Mouse (Mus musculus) heart, embryonic 15.5 days (tissue): Measurements from ENCODE around the gene Zmym4. TPM values are rescaled to one million over a fixed set of nuclear protein-coding genes. Genes with fewer than 3 reads are reported as not detected.

Source experiments
- ATAC-seq: fragments of 200-750 bp; cut with Nextera tagmentation; replicated peaks from 2 replicates; pipeline ENCODE4 v1.8.0; 2017; ENCODE audit warnings: low read depth, moderate TSS enrichment; ENCODE audit not compliant: insufficient number of reproducible peaks, insufficient read depth, low FRiP score
- H3K27ac ChIP-seq: fragments of 300-500 bp; sonication (generic); 2 replicates; pipeline ENCODE4 v1.5.1; 2015; ENCODE audit warnings: mild to moderate bottlenecking, inconsistent platforms
- H3K27me3 ChIP-seq: fragments of 300-500 bp; sonication (generic); 2 replicates; pipeline ENCODE4 v1.6.1; 2015; ENCODE audit warnings: inconsistent platforms
- H3K36me3 ChIP-seq: fragments of 300-500 bp; sonication (generic); 2 replicates; pipeline ENCODE4 v1.6.1; 2015; ENCODE audit warnings: mild to moderate bottlenecking, inconsistent platforms
- H3K4me1 ChIP-seq: fragments of 300-500 bp; sonication (generic); replicated peaks from 2 replicates; pipeline ENCODE4 v1.6.1; 2015; ENCODE audit warnings: inconsistent platforms
- H3K4me2 ChIP-seq: fragments of 300-500 bp; sonication (generic); 2 replicates; pipeline ENCODE4 v1.6.1; 2015; ENCODE audit warnings: inconsistent platforms, mild to moderate bottlenecking, moderate library complexity
- H3K4me3 ChIP-seq: fragments of 300-500 bp; sonication (generic); 2 replicates; pipeline ENCODE4 v1.5.1; 2015; ENCODE audit warnings: mild to moderate bottlenecking, inconsistent platforms
- H3K9ac ChIP-seq: fragments of 300-500 bp; sonication (generic); 2 replicates; pipeline ENCODE4 v1.6.1; 2015; ENCODE audit warnings: mild to moderate bottlenecking, inconsistent platforms
- H3K9me3 ChIP-seq: fragments of 300-500 bp; sonication (generic); replicated peaks from 2 replicates; pipeline ENCODE4 v1.6.1; 2016; ENCODE audit warnings: inconsistent platforms
- WGBS: fragments of 180-500 bp; shearing (Covaris S2); methylation state at CpG from one replicate; pipeline ENCODE4 v1.1.7; 2015; ENCODE audit warnings: mixed read lengths; 5-methylcytosine and 5-hydroxymethylcytosine counted together
- polyA plus RNA-seq: library from polyadenylated mRNA; unstranded; fragments of >200 nt; fragmentation: Nextera tagmentation; extraction: Ambion mirVana; gene quantifications from 2 replicates; pipeline ENCODE4 v1.2.1, GENCODE M21; 2015

Zmym4 gene
- polyA plus RNA-seq, 1 experiment from 2014 or later, result 12.4 TPM

- no peak overlapping the region for H3K27ac ChIP-seq
- H3K9me3 ChIP-seq, result no peaks in the 10 kb centered on the region
- H3K4me3 ChIP-seq, result no peak overlapping the region
- H3K27me3 ChIP-seq, result no peaks in the 10 kb centered on the region
- WGBS, result 77% methylated on average over 8 of the region's 8 CpGs
- H3K9ac ChIP-seq, result no peak overlapping the region
- H3K4me1 ChIP-seq, result no peaks in the 10 kb centered on the region
- ATAC-seq, result no peak
- H3K4me2 ChIP-seq, result no peak overlapping the region
- peaks cover 55% of the 10 kb centered on the region for H3K36me3 ChIP-seq
Measured at GRCm38 (mm10) chr4:126889879-126890278, 78.1 kb downstream of the Zmym4 start.

- no peaks in the 10 kb centered on the region for H3K27me3 ChIP-seq
- no peak overlapping the region for H3K4me3 ChIP-seq
- no peak overlapping the region for H3K4me2 ChIP-seq
- H3K9ac ChIP-seq, result no peak overlapping the region
- 69% methylated on average over 1 of the region's 1 CpGs for WGBS
- H3K27ac ChIP-seq, result no peak overlapping the region
- peaks cover 52% of the 10 kb centered on the region for H3K36me3 ChIP-seq
- H3K9me3 ChIP-seq, result no peaks in the 10 kb centered on the region
- no peaks in the 10 kb centered on the region for H3K4me1 ChIP-seq
- no peak for ATAC-seq
Measured at GRCm38 (mm10) chr4:126885953-126886352, 82.0 kb downstream of the Zmym4 start.

- no peak overlapping the region for H3K4me2 ChIP-seq
- H3K27me3 ChIP-seq, result no peaks in the 10 kb centered on the region
- H3K36me3 ChIP-seq, result peaks cover 42% of the 10 kb centered on the region
- no peak for ATAC-seq
- H3K9ac ChIP-seq, result no peak overlapping the region
- H3K4me3 ChIP-seq, result no peak overlapping the region
- 96% methylated on average over 5 of the region's 5 CpGs for WGBS
- H3K9me3 ChIP-seq, result no peaks in the 10 kb centered on the region
- H3K4me1 ChIP-seq, result no peaks in the 10 kb centered on the region
- H3K27ac ChIP-seq, result no peak overlapping the region
Measured at GRCm38 (mm10) chr4:126883602-126884001, 84.3 kb downstream of the Zmym4 start.

GRCm38 (mm10) chr4:126879560-126880275 lies 88.2 kb downstream of the Zmym4 start:
- 82% methylated on average over 5 of the region's 5 CpGs for WGBS
- no peak for ATAC-seq
- peaks cover 46% of the 10 kb centered on the region for H3K36me3 ChIP-seq

GRCm38 (mm10) chr4:126872717-126873116 lies 95.2 kb downstream of the Zmym4 start:
- peaks cover 37% of the 10 kb centered on the region for H3K36me3 ChIP-seq
- H3K9ac ChIP-seq, result no peak overlapping the region
- no peak overlapping the region for H3K27ac ChIP-seq
- WGBS, result 77% methylated on average over 7 of the region's 7 CpGs
- no peaks in the 10 kb centered on the region for H3K9me3 ChIP-seq
- no peak for ATAC-seq
- no peaks in the 10 kb centered on the region for H3K4me1 ChIP-seq
- H3K27me3 ChIP-seq, result no peaks in the 10 kb centered on the region
- no peak overlapping the region for H3K4me2 ChIP-seq
- H3K4me3 ChIP-seq, result no peak overlapping the region

More at GRCm38 (mm10) chr4:126879560-126880275, 88.2 kb downstream of the Zmym4 start:
- Histone ChIP-seq H3K4me1 (no peaks in the 10 kb centered on the region), H3K27me3 (no peaks in the 10 kb centered on the region), H3K4me3 (no peak overlapping the region), H3K9ac (no peak overlapping the region), H3K27ac (no peak overlapping the region), H3K9me3 (no peaks in the 10 kb centered on the region), H3K4me2 (no peak overlapping the region)

GRCm38 (mm10) chr4:126868699-126869098 lies 99.2 kb downstream of the Zmym4 start:
- H3K36me3 ChIP-seq, result peaks cover 30% of the 10 kb centered on the region
- H3K27me3 ChIP-seq, result no peaks in the 10 kb centered on the region
- no peak for ATAC-seq
- 90% methylated on average over 12 of the region's 12 CpGs for WGBS
- H3K4me1 ChIP-seq, result no peaks in the 10 kb centered on the region
- H3K4me2 ChIP-seq, result no peak overlapping the region
- no peaks in the 10 kb centered on the region for H3K9me3 ChIP-seq
- no peak overlapping the region for H3K9ac ChIP-seq
- no peak overlapping the region for H3K4me3 ChIP-seq
- H3K27ac ChIP-seq, result no peak overlapping the region

- no peaks in the 10 kb centered on the region for H3K27me3 ChIP-seq
- no peak overlapping the region for H3K4me3 ChIP-seq
- H3K9ac ChIP-seq, result no peak overlapping the region
- H3K9me3 ChIP-seq, result no peaks in the 10 kb centered on the region
- 71% methylated on average over 11 of the region's 11 CpGs for WGBS
- H3K36me3 ChIP-seq, result peaks cover 19% of the 10 kb centered on the region; the same call in 1 of the 2 replicates
- H3K27ac ChIP-seq, result no peak overlapping the region
- no peak for ATAC-seq
- no peaks in the 10 kb centered on the region for H3K4me1 ChIP-seq
- no peak overlapping the region for H3K4me2 ChIP-seq
Measured at GRCm38 (mm10) chr4:126861514-126862266, 106.2 kb downstream of the Zmym4 start.

GRCm38 (mm10) chr4:126860268-126860986 lies 107.5 kb downstream of the Zmym4 start:
- no peaks in the 10 kb centered on the region for H3K4me1 ChIP-seq
- no peaks in the 10 kb centered on the region for H3K9me3 ChIP-seq
- 90% methylated on average over 9 of the region's 9 CpGs for WGBS
- no peaks in the 10 kb centered on the region for H3K27me3 ChIP-seq
- H3K36me3 ChIP-seq, result peaks cover 20% of the 10 kb centered on the region; the same call in 1 of the 2 replicates
- H3K4me3 ChIP-seq, result no peak overlapping the region
- ATAC-seq, result 0 out of 2 replicates have a peak, but pooled peaks have one; percentile 14
- no peak overlapping the region for H3K27ac ChIP-seq
- no peak overlapping the region for H3K4me2 ChIP-seq
- no peak overlapping the region for H3K9ac ChIP-seq

GRCm38 (mm10) chr4:126852971-126853370 lies 115.0 kb downstream of the Zmym4 start:
- Histone ChIP-seq H3K4me3 (no peak overlapping the region), H3K27ac (no peak overlapping the region), H3K9ac (no peak overlapping the region), H3K4me1 (peaks cover 10% of the 10 kb centered on the region), H3K9me3 (no peaks in the 10 kb centered on the region), H3K4me2 (no peak overlapping the region), H3K36me3 (peaks cover 9% of the 10 kb centered on the region; the same call in 1 of the 2 replicates), H3K27me3 (no peaks in the 10 kb centered on the region)
- 62% methylated on average over 11 of the region's 11 CpGs for WGBS
- no peak for ATAC-seq

GRCm38 (mm10) chr4:126850778-126851080 lies 117.2 kb downstream of the Zmym4 start:
- H3K4me1 ChIP-seq, result peaks cover 10% of the 10 kb centered on the region
- H3K9me3 ChIP-seq, result no peaks in the 10 kb centered on the region
- no peak overlapping the region for H3K4me2 ChIP-seq
- H3K27me3 ChIP-seq, result no peaks in the 10 kb centered on the region
- H3K36me3 ChIP-seq, result peaks cover 21% of the 10 kb centered on the region; the same call in 1 of the 2 replicates
- 33% methylated on average over 4 of the region's 4 CpGs for WGBS
- H3K27ac ChIP-seq, result peak overlapping the region; percentile 74
- ATAC-seq, result 0 out of 2 replicates have a peak, but pooled peaks have one; percentile 19
- no peak overlapping the region for H3K4me3 ChIP-seq
- no peak overlapping the region for H3K9ac ChIP-seq
